Mouse (Mus musculus) cortical plate, adult 2 months (tissue): ENCODE results near the gene Mgll.

Experiments used
- CTCF ChIP-seq: fragments of 200-500 bp; IDR thresholded peaks from 2 replicates; pipeline ENCODE4 v1.5.1; 2011; ENCODE audit warnings: mild to moderate bottlenecking, control low read depth, low read length; ENCODE audit not compliant: insufficient read depth; ENCODE audit errors: extremely low read depth
- POLR2A ChIP-seq: fragments of 200-500 bp; IDR thresholded peaks from 2 replicates; pipeline ENCODE4 v1.6.1; 2011; ENCODE audit warnings: mild to moderate bottlenecking, low read length, control low read depth; ENCODE audit not compliant: insufficient read depth; ENCODE audit errors: extremely low read depth

DNA sequence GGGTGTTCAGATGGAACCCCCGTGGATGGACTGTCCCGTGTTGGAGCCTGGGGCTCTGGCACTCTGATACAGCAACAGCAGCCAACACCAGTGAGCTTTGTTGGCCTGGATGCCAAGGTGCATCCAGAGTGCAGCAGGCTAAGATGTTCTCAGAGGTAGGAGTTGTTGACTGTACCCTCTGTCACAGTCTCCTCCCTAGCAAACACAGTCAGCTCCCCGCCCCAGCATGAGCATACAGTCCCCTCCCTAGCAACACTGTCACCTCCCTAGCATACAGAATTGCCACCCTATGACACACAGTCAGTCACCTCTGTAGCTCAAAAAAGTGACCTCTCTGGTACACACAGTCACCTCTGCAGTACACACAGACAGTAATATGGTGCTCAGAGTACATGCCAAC, 92.7 kb downstream of the Mgll start:
- TF ChIP-seq POLR2A (no peak), CTCF (no peak)
